Mouse (Mus musculus) ES-E14 (cell line): ENCODE data around the gene Klhl30.

Experiments used
- MAFK ChIP-seq: IDR thresholded peaks from 2 replicates; pipeline ENCODE4 v1.6.1; 2014; ENCODE audit warnings: mild to moderate bottlenecking, low read depth, low read length, inconsistent platforms; ENCODE audit not compliant: insufficient read depth
- ZC3H11A ChIP-seq: IDR thresholded peaks from 2 replicates; pipeline ENCODE4 v1.6.1; 2012; ENCODE audit warnings: low read depth, mild to moderate bottlenecking, inconsistent platforms, low read length, borderline replicate concordance

- TF ChIP-seq ZC3H11A (no peak), MAFK (no peak)
These were observed 41.3 kb upstream of the Klhl30 start for GRCm38 (mm10) chr1:91309366-91310085.
